Comparison of ENCODE assay signal across 8 mouse cellular contexts in genomic region chr2:174463370-174463769, GRCm38 (mm10). TPM values are rescaled to one million over a fixed set of nuclear protein-coding genes. Genes with fewer than 3 reads are reported as not detected.
DNase-seq lines count a peak whose midpoint lies in the region; ATAC-seq and TF ChIP-seq lines count a peak whose summit lies in the region.

No protein-coding gene starts in this region.

- H3K9me3 ChIP-seq in hindbrain, embryonic 14.5 days (ENCODE audit: control insufficient read depth, low read length): no peaks in the 10 kb centered on the region

- no peak for TF ChIP-seq POLR2A in testis, adult 2 months (IDR thresholded peaks at IDR 0.05; ENCODE audit: control insufficient read depth, low read depth, low read length)

- TF ChIP-seq CTCF in testis, adult 2 months (IDR thresholded peaks at IDR 0.05; ENCODE audit: control insufficient read depth, insufficient read depth, insufficient replicate concordance, low read depth, low read length): no peak

- H3K9ac ChIP-seq in hindbrain, embryonic 14.5 days: peak overlapping the region; percentile 84

- peaks cover 3% of the 10 kb centered on the region; the same call in 1 of the 2 replicates for H3K4me1 ChIP-seq in testis, adult 2 months (ENCODE audit: control insufficient read depth, insufficient read depth, low read length)
- peaks cover 10% of the 10 kb centered on the region for H3K4me1 ChIP-seq in hindbrain, embryonic 14.5 days (replicated peaks; ENCODE audit: control insufficient read depth, insufficient read depth, low read length)

- 42% methylated on average over 10 of the region's 10 CpGs for WGBS in hindbrain, embryonic 14.5 days

- peaks cover 4% of the 10 kb centered on the region for H3K36me3 ChIP-seq in testis, adult 2 months (ENCODE audit: control insufficient read depth, insufficient read depth, low read length)
- H3K36me3 ChIP-seq in hindbrain, embryonic 14.5 days (replicated peaks; ENCODE audit: control insufficient read depth, insufficient read depth): peaks cover 55% of the 10 kb centered on the region

- H3K4me2 ChIP-seq in hindbrain, embryonic 14.5 days (replicated peaks): peak overlapping the region; percentile 90

- peak overlapping the region; percentile 97 for H3K4me3 ChIP-seq in testis, adult 2 months (ENCODE audit: control insufficient read depth, low read depth, low read length)
- H3K4me3 ChIP-seq in hindbrain, embryonic 14.5 days (replicated peaks; ENCODE audit: low read length): peak overlapping the region; percentile 82

- DNase-seq in cerebellum, adult 8-10 months: no peak
- DNase-seq in testis, postnatal 14 days (ENCODE audit: low spot score): no peak
- DNase-seq in hindbrain, embryonic 14.5 days (ENCODE audit: low spot score): no peak
- DNase-seq in MN1 (ENCODE audit: low spot score): no peak
- no peak for DNase-seq in layer of hippocampus, adult 11-12 months (ENCODE audit: low spot score)

- ATAC-seq in cerebellum, adult (ENCODE audit: insufficient number of reproducible peaks, low FRiP score, low TSS enrichment): peak; percentile 11; the same call in 1 of the 2 replicates
- ATAC-seq in hindbrain, embryonic 14.5 days (ENCODE audit: low FRiP score): peak; percentile 25
- 0 out of 2 replicates have a peak, but pooled peaks have one; percentile 14 for ATAC-seq in megakaryocyte-erythroid progenitor cell, adult 5-6 weeks (replicated peaks; ENCODE audit: low FRiP score, low TSS enrichment, poor library complexity, severe bottlenecking)

- H3K27ac ChIP-seq in testis, adult 2 months (ENCODE audit: control insufficient read depth, insufficient read depth, low read depth, low read length): peak overlapping the region; percentile 90
- H3K27ac ChIP-seq in hindbrain, embryonic 14.5 days: peak overlapping the region; percentile 51; the same call in 1 of the 2 replicates

- no peaks in the 10 kb centered on the region for H3K27me3 ChIP-seq in testis, adult 2 months (ENCODE audit: control insufficient read depth, insufficient read depth, low read length)
- no peaks in the 10 kb centered on the region for H3K27me3 ChIP-seq in hindbrain, embryonic 14.5 days (ENCODE audit: control insufficient read depth, insufficient read depth, low read length)

RNA-seq across cellular contexts. Expression of gene Atp5e, which starts 0.5 kb away (rescaled TPM):
- 286 and 350 TPM in 2 replicates for polyA plus RNA-seq in testis, adult 2 months (2012; rRNA removed)
- polyA plus RNA-seq in hindbrain, embryonic 14.5 days (2014; fragmentation: Nextera tagmentation; extraction: Ambion mirVana): 793 and 981 TPM in 2 replicates
- 794 and 967 TPM in 2 replicates for total RNA-seq in megakaryocyte-erythroid progenitor cell, adult 5-6 weeks (2014; fragmentation: Nextera tagmentation)
- 188 and 249 TPM in 2 replicates for total RNA-seq in megakaryocyte-erythroid progenitor cell, adult 5-6 weeks (2017)

RNA-seq across cellular contexts. Expression of gene Prelid3b, which starts 9.5 kb away (rescaled TPM):
- 43.1 and 46.1 TPM in 2 replicates for polyA plus RNA-seq in testis, adult 2 months (2012; rRNA removed)
- 108 and 118 TPM in 2 replicates for polyA plus RNA-seq in hindbrain, embryonic 14.5 days (2014; fragmentation: Nextera tagmentation; extraction: Ambion mirVana)
- total RNA-seq in megakaryocyte-erythroid progenitor cell, adult 5-6 weeks (2014; fragmentation: Nextera tagmentation): 75.0 and 119 TPM in 2 replicates
- total RNA-seq in megakaryocyte-erythroid progenitor cell, adult 5-6 weeks (2017): 168 and 233 TPM in 2 replicates

RNA-seq across cellular contexts. Expression of gene Tubb1, which starts 12.9 kb away (rescaled TPM):
- polyA plus RNA-seq in testis, adult 2 months (2012; rRNA removed): 0.14 TPM in 1 of 2 replicates, not detected in the other
- polyA plus RNA-seq in hindbrain, embryonic 14.5 days (2014; fragmentation: Nextera tagmentation; extraction: Ambion mirVana): 0.82 and 0.93 TPM in 2 replicates
- total RNA-seq in megakaryocyte-erythroid progenitor cell, adult 5-6 weeks (2014; fragmentation: Nextera tagmentation): not detected in 2 replicates
- total RNA-seq in megakaryocyte-erythroid progenitor cell, adult 5-6 weeks (2017): 1.5 and 3.5 TPM in 2 replicates

RNA-seq across cellular contexts. Expression of gene Ctsz, which starts 24.5 kb away (rescaled TPM):
- polyA plus RNA-seq in testis, adult 2 months (2012; rRNA removed): 9.3 and 10.2 TPM in 2 replicates
- 75.0 and 80.5 TPM in 2 replicates for polyA plus RNA-seq in hindbrain, embryonic 14.5 days (2014; fragmentation: Nextera tagmentation; extraction: Ambion mirVana)
- total RNA-seq in megakaryocyte-erythroid progenitor cell, adult 5-6 weeks (2014; fragmentation: Nextera tagmentation): 44.2 and 46.0 TPM in 2 replicates
- 67.3 and 69.2 TPM in 2 replicates for total RNA-seq in megakaryocyte-erythroid progenitor cell, adult 5-6 weeks (2017)

RNA-seq across cellular contexts. Expression of gene Nelfcd, which starts 47.8 kb away (rescaled TPM):
- 25.8 and 28.4 TPM in 2 replicates for polyA plus RNA-seq in testis, adult 2 months (2012; rRNA removed)
- 102 and 106 TPM in 2 replicates for polyA plus RNA-seq in hindbrain, embryonic 14.5 days (2014; fragmentation: Nextera tagmentation; extraction: Ambion mirVana)
- 73.4 and 90.4 TPM in 2 replicates for total RNA-seq in megakaryocyte-erythroid progenitor cell, adult 5-6 weeks (2014; fragmentation: Nextera tagmentation)
- total RNA-seq in megakaryocyte-erythroid progenitor cell, adult 5-6 weeks (2017): 49.0 and 50.4 TPM in 2 replicates
